Mouse (Mus musculus) granulocyte monocyte progenitor cell, adult 5-6 weeks (primary cell): ENCODE measurements at regions not wholly inside any gene's neighbourhood (a gene's known extent, or its start where the extent isn't known, plus 50 kb on each side); places are given as distances from the start of the nearest gene placed in this dataset.

ENCODE experiments used
- ATAC-seq: replicated peaks from 2 replicates; pipeline ENCODE4 v1.8.0; 2016; ENCODE audit warnings: mild to moderate bottlenecking, moderate TSS enrichment, inconsistent platforms; ENCODE audit not compliant: poor library complexity, severe bottlenecking

DNA sequence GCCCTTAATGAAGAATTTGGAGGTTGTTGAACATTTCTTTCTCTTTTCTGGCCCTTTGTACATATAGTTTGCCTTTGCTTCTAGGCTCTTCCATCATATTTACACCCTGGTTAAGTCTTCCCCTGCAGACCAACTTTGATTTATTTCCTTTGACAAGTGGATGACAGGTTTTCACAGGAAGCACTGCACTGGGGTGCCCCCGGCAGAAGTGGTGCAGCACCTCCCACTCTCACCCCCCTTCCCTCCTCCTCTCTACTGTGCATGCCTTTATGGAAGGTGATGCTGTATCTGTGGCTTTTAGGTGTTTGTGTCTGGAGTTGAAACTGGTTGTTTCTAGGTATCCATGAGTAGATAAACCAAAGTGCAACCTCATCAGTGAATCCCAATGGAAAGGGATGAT lies 518.2 kb upstream of the Nr5a2 start:
- no peak for ATAC-seq

DNA sequence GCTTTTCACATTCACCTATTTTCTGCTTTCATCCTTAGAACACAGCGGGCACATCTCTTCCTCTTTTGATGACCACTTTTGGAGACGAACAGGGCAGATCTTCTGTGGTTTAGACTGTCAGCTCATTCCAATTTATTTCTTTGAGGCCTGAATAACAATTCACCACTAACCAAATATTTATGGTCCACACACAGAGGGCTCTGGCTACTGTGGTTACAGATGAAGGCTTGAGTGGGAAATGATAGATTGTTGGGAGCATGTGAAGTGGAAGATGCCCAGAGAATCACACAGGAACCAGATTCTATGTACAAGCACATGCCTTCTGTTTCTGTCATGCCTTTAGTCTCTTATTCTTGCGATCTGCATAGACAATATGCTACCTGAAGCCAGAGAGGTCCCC lies 517.0 kb upstream of the Nr5a2 start:
- no peak for ATAC-seq

DNA sequence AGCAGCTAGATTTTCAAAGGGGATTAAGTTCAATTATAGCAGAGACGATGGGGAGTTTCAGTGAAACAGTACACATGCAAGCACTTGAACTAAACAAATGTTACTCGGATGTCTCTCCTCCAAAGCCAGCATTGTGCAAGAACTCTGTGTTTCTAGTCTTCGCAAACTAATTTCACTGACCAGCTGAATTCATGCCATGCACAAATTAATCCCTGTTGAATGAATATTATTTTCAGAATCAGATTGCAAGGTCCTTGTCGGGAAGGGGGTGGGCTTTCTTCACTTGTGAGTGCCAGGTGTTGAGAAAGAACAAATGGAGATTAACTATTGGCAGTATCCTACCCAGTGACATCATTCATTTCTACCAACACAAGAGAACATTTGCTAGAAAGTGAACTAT lies 514.6 kb upstream of the Nr5a2 start:
- ATAC-seq: no peak

DNA sequence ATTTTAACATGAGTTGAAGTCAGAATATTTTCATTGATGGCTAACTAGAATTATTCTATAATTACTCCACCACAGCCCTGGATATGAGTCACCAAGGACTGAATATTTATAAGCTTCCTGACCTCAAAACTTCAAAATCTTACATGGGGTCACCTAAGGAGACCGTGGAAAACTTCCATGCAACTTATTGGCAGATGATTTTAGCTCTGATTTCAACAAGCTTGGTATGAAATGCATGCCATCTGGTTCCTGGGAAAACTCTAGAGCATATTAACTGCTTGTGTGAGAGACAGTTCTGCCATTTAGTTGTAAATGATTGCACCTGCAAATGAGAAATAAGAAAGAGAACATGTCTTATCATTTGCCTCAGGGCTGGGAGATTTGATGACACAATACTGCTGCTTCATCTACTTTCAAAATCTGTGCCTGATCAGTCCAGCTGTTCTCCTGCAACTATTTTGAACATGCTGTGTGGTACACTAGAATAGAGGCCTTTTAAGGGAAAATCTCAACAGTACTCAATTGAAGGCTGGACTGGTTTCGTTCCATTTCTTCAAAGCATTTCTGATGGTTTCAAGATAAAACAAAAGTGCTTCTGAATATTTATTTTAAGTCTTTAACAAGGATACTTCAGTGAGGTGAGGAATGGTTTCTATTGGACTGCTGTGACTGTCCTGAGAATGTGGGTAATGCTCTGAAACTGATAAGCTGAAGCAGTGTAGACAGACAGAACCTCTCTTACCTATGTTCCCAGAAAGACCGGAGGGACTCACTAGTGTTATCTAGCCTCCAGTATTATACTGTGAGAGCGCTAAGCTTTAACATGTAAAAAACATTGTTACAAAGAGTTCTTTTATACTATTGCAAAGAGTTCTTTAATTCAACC lies 513.8 kb upstream of the Nr5a2 start:
- ATAC-seq: no peak

DNA sequence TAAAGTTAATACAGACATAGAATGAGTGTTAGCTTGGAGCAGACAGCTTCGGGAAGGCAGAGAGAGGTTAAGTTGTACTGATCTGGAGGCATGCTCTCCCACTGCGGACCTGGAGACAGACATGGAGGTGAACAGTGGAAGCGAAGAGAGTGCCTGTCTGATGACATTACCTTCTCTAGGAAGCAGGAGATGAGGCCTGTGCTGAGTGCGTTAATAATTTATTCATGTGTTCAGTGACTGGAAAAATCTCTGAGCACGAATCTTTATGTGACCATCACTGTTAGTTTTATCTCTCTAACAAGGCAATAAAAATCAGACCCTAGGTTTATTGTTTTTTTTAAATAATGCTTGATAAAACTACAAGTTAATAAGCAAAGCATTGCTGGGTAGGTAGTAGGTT lies 504.7 kb upstream of the Nr5a2 start:
- ATAC-seq: no peak

DNA sequence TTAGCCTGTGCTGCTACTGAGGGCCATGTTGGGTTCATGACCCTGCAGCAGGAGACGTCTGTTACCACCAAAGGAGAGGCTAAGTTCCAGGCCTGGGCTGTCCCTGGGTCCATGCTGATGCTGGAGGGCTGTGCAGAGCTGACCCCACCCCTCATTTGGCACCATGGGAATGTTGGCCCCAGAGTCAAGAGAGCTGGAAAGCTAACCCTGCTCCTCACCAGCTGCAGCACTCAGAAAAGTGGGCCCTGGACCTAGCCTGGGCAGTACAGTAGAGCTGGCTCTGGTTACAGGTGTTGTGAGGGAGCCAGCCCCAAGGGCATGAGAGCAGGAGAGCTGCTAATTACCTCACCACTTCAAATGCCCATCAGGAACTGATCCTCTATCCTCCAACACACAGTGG lies 500.9 kb upstream of the Nr5a2 start:
- no peak for ATAC-seq

DNA sequence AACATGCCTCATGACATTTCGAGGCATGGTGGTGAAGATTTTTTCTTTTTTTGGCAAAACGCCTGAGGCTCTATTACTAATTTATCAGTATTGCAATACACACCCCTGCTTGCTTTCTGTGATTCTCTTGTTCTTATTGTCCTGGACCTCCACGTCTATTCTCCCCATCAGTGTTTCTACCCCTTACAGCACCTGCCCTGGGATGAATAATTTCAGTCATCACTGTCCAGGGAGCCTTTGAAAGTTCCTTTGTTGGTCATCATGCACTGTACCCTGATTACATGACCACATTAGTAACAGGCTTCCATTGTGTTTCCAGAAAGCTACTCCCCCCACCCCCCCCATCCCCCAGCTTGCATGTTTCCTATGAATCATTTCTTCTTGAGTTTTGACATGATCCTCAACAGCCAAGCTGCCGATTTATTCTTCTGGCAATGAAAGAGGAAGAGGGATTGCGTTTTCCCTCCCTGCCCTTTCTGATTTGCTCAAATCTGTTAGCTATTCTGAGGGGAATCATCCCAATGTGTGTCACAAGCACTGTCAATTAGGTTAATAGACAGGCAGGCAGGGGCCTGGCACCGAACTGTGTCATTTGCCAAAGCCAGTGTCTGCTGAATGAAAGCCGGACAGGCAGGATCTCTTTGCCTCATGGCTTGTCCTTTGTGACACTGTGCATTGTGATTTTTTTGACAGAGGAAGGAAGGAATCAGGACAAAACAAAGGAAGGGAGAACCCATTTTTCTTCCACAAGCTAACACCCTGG lies 493.4 kb upstream of the Nr5a2 start:
- ATAC-seq: no peak

DNA sequence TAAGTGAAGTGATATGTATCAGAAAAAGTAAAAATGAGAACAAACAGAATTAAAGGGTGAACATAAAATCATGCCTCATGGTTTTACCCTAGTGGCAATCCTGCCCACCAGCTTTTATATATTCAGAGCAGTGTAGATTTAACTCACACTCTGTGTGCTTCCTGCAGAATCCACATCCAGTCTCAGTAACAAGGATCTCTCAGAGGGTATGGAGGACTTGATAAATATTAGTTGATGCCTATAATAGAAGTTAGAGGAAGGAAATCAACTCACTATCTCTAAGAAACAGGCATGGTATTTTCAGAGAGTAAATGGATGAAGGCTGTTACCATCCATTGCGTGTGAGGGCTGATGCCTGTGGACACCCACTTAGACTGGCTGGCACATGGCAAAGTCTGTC lies 492.5 kb upstream of the Nr5a2 start:
- ATAC-seq: no peak

DNA sequence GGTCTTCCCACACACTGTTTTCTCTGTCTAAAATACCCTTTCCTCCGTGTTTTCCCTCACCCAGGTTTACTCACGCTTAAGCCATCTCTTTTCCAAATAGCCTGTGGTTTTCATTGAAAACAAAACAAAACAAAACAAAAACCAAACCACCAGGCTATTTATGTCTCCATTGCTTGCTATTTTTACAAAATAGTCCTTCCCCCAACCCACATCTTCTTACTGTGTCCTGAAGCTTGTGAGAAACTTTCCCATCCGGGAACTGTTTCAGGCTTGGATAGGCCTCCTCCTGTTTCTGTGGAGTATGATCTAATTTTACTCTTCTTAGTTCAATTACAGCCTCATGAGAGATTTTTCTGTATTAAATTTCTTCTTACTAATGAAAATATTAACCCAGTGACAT lies 486.2 kb upstream of the Nr5a2 start:
- no peak for ATAC-seq

DNA sequence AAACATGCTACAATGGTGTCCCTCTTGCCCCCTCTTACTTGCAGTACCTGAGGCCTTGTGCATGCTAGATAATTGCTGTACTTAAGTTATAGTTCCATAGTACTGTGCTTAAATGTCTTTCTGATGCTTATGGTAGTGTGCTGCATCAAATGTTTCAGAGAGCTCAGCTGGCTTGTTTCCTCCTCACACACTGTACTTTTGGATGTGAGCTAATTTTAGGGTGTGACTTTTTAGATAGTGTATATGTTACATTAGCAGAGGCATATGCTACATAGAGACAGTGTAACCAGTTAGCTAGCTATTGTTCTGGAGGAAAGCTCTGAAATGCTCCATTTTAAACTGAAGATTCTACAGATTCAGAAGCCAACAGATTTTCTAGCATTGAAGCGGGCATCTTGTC lies 467.9 kb upstream of the Nr5a2 start:
- no peak for ATAC-seq

DNA sequence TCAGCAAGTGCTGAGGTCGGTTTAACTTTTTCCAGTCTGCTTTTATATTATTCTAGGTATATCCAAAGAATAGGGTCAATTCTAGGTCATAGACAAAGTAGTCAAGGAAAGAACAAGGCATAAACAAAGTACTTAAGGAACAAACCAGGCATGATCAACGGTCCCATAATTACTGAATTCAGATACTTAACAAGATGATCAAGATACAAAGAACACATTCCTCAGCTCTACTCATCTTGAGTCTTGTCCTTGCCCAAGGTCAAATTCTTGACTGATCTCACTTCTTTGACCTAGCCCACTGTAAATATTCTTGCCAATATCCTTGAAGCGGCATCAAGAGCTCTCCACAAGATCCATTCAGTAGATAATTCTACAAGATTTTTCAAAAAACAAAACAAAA lies 458.1 kb upstream of the Nr5a2 start:
- no peak for ATAC-seq

DNA sequence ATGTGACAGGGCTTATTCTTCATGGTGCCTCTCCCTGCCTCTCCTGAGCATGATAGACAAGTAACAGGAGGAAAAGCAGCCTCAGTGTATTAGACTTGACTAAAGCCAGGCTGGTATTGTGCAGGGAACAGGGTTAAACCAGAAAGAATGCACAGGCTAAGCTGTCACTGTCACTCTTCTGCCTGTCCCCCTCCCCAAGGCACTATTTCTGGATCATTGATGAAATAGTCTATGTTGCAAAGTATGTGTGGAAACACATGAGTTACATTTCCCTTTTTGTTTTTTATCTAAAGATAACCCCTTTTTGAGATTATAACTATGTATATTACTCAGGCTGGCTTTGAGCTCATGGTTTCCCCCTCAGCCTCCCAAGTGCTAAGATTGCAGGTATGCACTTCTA lies 436.5 kb upstream of the Nr5a2 start:
- peak; percentile 92 for ATAC-seq

DNA sequence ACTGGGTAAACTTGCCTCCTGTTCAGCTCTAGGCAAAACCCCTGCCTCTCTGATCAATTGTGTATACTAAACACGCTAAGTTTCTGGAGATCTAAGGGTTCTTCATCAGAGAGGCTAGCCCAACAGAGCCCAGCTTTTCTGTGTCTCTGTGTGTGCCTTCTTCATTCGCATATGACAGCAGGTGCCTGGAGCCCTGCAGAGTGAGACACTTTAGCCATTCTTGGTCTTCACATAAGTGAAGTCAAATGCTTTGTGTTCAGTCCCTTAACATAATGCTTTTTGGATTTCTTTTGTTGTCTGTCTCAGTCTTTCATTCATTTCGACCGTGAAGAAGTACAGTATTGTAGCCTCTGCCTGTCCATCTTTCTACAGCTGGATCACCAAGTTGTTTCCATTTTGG lies 427.3 kb upstream of the Nr5a2 start:
- ATAC-seq: no peak

DNA sequence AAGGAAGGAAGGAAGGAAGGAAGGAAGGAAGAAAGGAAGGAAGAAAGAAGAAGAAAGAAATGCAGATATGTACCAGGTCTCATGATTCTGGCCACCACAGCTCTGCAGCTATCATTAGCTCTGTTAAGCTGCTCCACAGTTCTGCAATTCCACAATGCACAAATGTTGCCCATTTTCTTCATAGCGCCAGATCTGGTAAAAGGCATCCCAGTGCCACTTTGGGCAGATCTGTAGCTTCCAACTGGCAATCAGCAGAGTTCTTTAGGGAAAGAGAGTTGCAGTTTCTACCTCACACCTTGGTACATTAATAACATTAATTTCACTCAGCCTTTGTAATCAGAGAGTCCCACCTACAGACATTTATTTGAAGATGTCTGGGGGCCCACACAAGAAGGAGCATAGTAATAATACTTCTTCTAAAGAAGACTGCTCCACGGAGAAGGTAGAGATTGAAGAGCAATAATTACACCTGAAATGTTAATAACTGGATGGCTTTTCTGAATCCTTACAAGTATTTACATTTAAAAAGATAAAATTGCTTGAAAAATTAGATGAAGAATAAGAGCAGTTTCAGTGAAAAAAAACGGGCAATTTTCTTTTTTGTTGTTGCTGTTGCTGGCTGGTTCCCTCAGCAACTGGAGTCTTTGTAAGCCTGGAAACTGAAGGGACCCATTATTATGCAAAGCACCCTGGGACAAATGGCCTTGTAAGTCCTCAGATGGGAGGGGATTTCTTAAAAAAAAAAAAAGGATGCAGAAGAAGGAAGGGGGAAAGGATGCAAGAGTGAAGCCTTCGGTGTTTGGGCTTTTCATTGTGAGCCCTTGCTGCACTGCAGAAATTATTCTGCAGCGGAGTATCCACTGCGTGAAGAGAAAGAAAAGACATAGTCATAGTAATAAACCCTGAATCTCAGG lies 418.1 kb upstream of the Nr5a2 start:
- ATAC-seq: no peak

DNA sequence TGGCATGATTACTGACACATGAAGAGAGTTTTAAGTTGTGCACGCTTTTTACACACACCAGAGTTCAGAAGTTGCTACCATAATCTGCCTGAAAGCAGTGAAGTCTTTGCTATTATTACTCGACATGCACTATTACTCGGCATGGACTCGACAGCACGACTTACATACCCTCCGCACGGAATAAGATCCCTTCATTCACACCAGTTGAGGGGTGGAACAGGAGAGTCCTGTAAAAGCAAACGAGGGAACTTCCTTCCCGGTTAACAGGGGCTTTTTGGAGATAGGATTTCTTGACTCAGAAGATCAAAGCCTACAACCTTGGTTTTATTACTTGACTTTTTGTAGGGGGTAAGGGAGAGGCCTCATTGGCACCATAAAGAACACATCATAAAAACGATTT lies 416.4 kb upstream of the Nr5a2 start:
- no peak for ATAC-seq

DNA sequence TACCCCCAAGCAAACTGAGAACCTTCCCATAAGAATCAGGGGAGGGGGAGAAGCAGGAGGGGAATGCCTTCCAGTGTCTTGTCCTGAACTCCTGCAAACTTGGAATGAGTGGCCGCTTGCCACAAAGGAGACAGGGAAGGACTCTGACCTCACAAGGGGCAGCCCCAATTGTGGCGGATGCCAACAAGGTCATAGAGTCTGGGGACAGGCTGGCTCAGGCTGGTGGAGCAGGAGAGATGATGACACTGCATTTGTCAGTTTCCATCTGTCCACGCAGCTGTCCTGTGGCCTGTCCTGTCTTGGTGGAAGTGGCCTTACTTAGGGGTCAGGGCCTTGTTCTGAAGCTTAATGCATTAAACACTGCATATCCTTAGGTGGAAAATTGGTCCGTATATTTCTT lies 414.4 kb upstream of the Nr5a2 start:
- ATAC-seq: no peak

DNA sequence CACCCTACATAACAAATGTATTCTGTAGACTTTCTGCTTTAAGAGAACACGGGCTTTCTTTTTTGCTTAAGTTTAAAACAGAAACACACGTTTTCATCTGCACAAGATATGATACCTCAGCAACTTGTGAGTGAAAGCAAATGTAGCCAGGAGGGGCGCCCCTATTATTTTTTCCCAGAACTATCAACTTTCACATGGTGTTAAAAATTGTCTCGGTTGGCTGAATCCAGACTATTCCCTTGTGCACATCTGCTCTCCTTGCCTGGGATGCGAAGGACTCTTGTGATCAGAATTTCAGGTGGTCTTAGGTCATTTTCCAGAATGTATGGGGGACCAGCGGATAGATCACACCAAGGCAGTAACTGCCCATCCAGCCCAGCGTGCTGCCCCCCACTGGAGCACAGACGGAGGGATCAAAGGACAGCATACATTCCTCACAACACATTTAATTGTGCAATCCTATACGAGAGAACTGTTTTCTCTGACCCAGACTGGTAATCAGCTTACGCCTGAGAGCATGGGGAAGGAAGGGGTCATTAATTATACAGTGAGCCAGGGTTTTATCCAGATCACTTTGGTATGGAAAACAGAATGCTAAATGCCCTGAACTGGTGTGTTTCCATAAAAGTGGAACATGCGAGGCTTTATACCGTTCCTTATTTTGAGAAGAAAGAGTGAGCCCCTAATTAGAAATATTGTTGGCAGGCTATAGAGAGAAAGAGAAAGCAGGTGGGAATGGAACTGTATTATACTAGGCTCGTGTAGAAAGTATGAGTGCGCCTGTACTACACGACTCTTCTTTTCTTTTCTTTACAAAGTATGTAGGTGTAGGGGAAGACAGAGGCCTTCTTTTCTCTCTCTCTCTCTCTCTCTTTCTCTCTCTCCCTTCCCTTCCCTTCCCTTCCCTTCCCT lies 413.5 kb upstream of the Nr5a2 start:
- no peak for ATAC-seq

DNA sequence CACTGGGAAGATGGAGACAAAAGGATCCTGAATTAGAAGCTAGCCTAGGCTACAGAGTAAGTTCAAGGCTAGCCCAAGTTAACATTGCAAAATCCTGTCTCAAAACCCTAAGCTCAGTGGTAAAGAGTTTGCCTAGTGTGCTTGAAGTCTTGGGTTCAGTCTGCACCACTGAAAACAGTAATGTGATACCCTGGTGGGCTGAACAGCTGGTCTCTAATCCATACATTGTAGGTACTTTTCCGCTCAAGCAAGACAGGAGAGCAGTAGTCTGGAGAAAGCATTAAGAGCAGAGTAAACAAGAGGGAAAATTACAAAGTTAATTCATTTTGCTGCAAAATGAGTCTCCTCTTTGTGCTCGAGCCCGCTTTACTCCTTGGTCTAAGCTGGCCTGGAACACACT lies 412.0 kb upstream of the Nr5a2 start:
- ATAC-seq: no peak

DNA sequence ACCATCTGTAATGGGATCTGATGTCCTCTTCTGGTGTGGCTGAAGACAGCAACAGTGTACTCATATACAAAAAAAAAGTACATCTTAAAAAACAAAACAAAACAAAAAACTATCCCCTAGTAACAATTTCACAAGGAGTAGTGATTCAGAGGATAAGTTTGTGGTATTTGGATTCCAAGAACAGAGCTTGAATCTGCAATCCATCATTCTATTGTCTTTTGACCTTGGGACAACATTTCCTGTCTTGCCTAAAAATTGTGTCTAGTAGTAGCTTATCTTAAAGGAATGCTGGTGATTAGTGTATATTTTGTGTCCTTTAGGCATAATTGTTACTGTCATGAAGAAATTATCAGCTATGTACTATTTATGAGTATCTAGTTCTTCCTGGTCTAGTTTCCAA lies 404.1 kb upstream of the Nr5a2 start:
- ATAC-seq: no peak

DNA sequence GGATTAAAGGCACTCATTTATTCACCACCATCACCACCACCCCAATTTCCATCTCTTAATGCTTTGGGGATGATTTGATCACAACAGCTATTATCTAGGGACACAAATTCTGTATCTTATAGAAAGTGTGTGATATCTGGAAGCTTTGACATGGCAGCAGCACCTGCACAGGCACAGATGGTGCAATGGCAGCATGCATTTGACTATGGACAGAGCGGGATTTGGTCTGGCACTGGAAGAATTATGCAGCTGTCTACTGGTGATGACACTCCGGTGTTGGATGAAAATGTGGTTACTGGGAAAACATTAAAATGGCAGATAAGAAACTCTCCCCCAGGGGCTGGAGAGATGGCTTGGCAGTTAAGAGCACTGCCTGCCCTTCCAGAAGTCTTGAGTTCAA lies 403.7 kb upstream of the Nr5a2 start:
- ATAC-seq: no peak
